Mouse (Mus musculus): Measurements from ENCODE around the gene Olfr770. TPM values are rescaled to one million over a fixed set of nuclear protein-coding genes. Genes with fewer than 3 reads are reported as not detected.
"Not testable (repeated sequence)": the region's sequence is repeated elsewhere in the genome, so short reads cannot be mapped to it uniquely, and the experiment has no call there.

The Olfr770 gene
- total and polyA plus RNA-seq, 3 experiments = not detected

- TF ChIP-seq CTCF (IDR thresholded peaks at IDR 0.05) = no peak
- no peak for TF ChIP-seq POLR2A (IDR thresholded peaks at IDR 0.05; ENCODE audit: insufficient read depth, low read depth, low read length)
- TF ChIP-seq EP300 (IDR thresholded peaks at IDR 0.05; ENCODE audit: insufficient read depth, low read depth, low read length) = no peak
- Histone ChIP-seq H3K27me3 (ENCODE audit: control insufficient read depth, insufficient read depth, low read length) (no peaks in the 10 kb centered on the region), H3K36me3 (ENCODE audit: control insufficient read depth, insufficient read depth, low read length) (no peaks in the 10 kb centered on the region), H3K4me3 (no peak overlapping the region), H3K9ac (ENCODE audit: low read depth, low read length) (no peak overlapping the region), H3K27ac (no peak overlapping the region), H3K4me1 (ENCODE audit: control insufficient read depth, insufficient read depth, low read length) (no peaks in the 10 kb centered on the region), H3K79me2 (replicated peaks; ENCODE audit: control insufficient read depth, insufficient read depth, low read length) (no peaks in the 10 kb centered on the region)
- no peak for DNase-seq
- 45% methylated on average over 3 of the region's 3 CpGs for WGBS
- intact Hi-C loops (cut with DNase I) = no loop called here
Measured at GRCm38 (mm10) chr10:129101231-129101630, 37.6 kb downstream of the Olfr770 start.

GRCm38 (mm10) chr10:129099275-129099674 is 39.5 kb downstream of the Olfr770 start, which contains the start of gene Olfr768:
TSS of gene Olfr768 (minus strand) at chr10:129099375.
- no peak for TF ChIP-seq EP300 (IDR thresholded peaks at IDR 0.05; ENCODE audit: insufficient read depth, low read depth, low read length)
- no peak for TF ChIP-seq POLR2A (IDR thresholded peaks at IDR 0.05; ENCODE audit: insufficient read depth, low read depth, low read length)
- no peak for TF ChIP-seq CTCF (IDR thresholded peaks at IDR 0.05)
- 68% methylated on average over 1 of the region's 1 CpGs for WGBS
- H3K4me3 ChIP-seq = no peak within 1 kb of the TSS
- H3K27ac ChIP-seq = no peak within 1 kb of the TSS
- H3K27me3 ChIP-seq (ENCODE audit: control insufficient read depth, insufficient read depth, low read length) = no peaks in the 10 kb centered on the region
- intact Hi-C loops (cut with DNase I) = no loop called here
- DNase-seq = no peak
- no peaks in the 10 kb centered on the region for H3K36me3 ChIP-seq (ENCODE audit: control insufficient read depth, insufficient read depth, low read length)
- H3K4me1 ChIP-seq (ENCODE audit: control insufficient read depth, insufficient read depth, low read length) = no peaks in the 10 kb centered on the region
- H3K79me2 ChIP-seq (replicated peaks; ENCODE audit: control insufficient read depth, insufficient read depth, low read length) = no peaks in the 10 kb centered on the region
- no peak within 1 kb of the TSS for H3K9ac ChIP-seq (ENCODE audit: low read depth, low read length)

GRCm38 (mm10) chr10:129082810-129083209 is 56.0 kb downstream of the Olfr770 start, which contains the start of gene Olfr767:
TSS of gene Olfr767 (minus strand) at chr10:129082910.
- intact Hi-C loops (cut with DNase I); DNase-seq; H3K4me3 ChIP-seq; H3K27me3 ChIP-seq (ENCODE audit: control insufficient read depth, insufficient read depth, low read length); H3K36me3 ChIP-seq (ENCODE audit: control insufficient read depth, insufficient read depth, low read length); H3K27ac ChIP-seq; H3K79me2 ChIP-seq (replicated peaks; ENCODE audit: control insufficient read depth, insufficient read depth, low read length); H3K4me1 ChIP-seq (ENCODE audit: control insufficient read depth, insufficient read depth, low read length); H3K9ac ChIP-seq (ENCODE audit: low read depth, low read length): not testable (repeated sequence)

Other genes with a start within 250 kb of the Olfr770 start
- 1 to 10 TPM; 2.0 to 2.5 TPM for gene Gdf11, start 247.3 kb downstream of the Olfr770 start, total RNA-seq (2021)
- gene Gdf11, start 247.3 kb downstream of the Olfr770 start, polyA plus RNA-seq (2012; rRNA removed) = 0.78 and 1.1 TPM in 2 replicates
- 100 to 1,000 TPM; 132 to 156 TPM for gene Cd63, start 238.0 kb downstream of the Olfr770 start, total RNA-seq (2021)
- gene Cd63, start 238.0 kb downstream of the Olfr770 start, polyA plus RNA-seq (2012; rRNA removed) = 83.2 and 101 TPM in 2 replicates
- 1 to 10 TPM; 5.2 to 5.9 TPM for gene Rdh5, start 216.1 kb downstream of the Olfr770 start, total RNA-seq (2021)
- 19.4 and 24.9 TPM in 2 replicates for gene Rdh5, start 216.1 kb downstream of the Olfr770 start, polyA plus RNA-seq (2012; rRNA removed)
- 100 to 1,000 TPM; 181 to 201 TPM for gene Bloc1s1, start 215.0 kb downstream of the Olfr770 start, total RNA-seq (2021)
- gene Bloc1s1, start 215.0 kb downstream of the Olfr770 start, polyA plus RNA-seq (2012; rRNA removed) = 229 and 234 TPM in 2 replicates
- gene Itga7, start 205.2 kb downstream of the Olfr770 start, total RNA-seq (2021) = 100 to 1,000 TPM; 140 to 155 TPM
- gene Itga7, start 205.2 kb downstream of the Olfr770 start, polyA plus RNA-seq (2012; rRNA removed) = 151 and 206 TPM in 2 replicates
- not detected for gene Mettl7b, start 178.0 kb downstream of the Olfr770 start, total RNA-seq (2021)
- 0.18 and 0.53 TPM in 2 replicates for gene Mettl7b, start 178.0 kb downstream of the Olfr770 start, polyA plus RNA-seq (2012; rRNA removed)
- gene Olfr9, start 149.6 kb downstream of the Olfr770 start, total RNA-seq (2021) = not detected
- gene Olfr9, start 149.6 kb downstream of the Olfr770 start, polyA plus RNA-seq (2012; rRNA removed) = not detected in 2 replicates
- not detected for gene Olfr763, start 128.2 kb downstream of the Olfr770 start, total RNA-seq (2021)
- gene Olfr763, start 128.2 kb downstream of the Olfr770 start, polyA plus RNA-seq (2012; rRNA removed) = not detected in 2 replicates
- not detected for gene Olfr764-ps1, start 99.1 kb downstream of the Olfr770 start, total RNA-seq (2021)
- gene Olfr764-ps1, start 99.1 kb downstream of the Olfr770 start, polyA plus RNA-seq (2012; rRNA removed) = not detected in 2 replicates
- not detected for gene Olfr765, start 89.0 kb downstream of the Olfr770 start, total RNA-seq (2021)
- not detected in 2 replicates for gene Olfr765, start 89.0 kb downstream of the Olfr770 start, polyA plus RNA-seq (2012; rRNA removed)
- not detected for gene Olfr766-ps1, start 70.0 kb downstream of the Olfr770 start, total RNA-seq (2021)
- gene Olfr766-ps1, start 70.0 kb downstream of the Olfr770 start, polyA plus RNA-seq (2012; rRNA removed) = not detected in 2 replicates
- not detected for gene Olfr767, start 56.1 kb downstream of the Olfr770 start, total RNA-seq (2021)
- gene Olfr767, start 56.1 kb downstream of the Olfr770 start, polyA plus RNA-seq (2012; rRNA removed) = not detected in 2 replicates
- not detected for gene Olfr768, start 39.6 kb downstream of the Olfr770 start, total RNA-seq (2021)
- gene Olfr768, start 39.6 kb downstream of the Olfr770 start, polyA plus RNA-seq (2012; rRNA removed) = not detected in 2 replicates
- gene Olfr769, start 21.1 kb downstream of the Olfr770 start, total RNA-seq (2021) = not detected
- not detected in 2 replicates for gene Olfr769, start 21.1 kb downstream of the Olfr770 start, polyA plus RNA-seq (2012; rRNA removed)
- not detected for gene Olfr771, start 25.8 kb upstream of the Olfr770 start, total RNA-seq (2021)
- gene Olfr771, start 25.8 kb upstream of the Olfr770 start, polyA plus RNA-seq (2012; rRNA removed) = not detected in 2 replicates
- not detected for gene Olfr772, start 38.9 kb upstream of the Olfr770 start, total RNA-seq (2021)
- gene Olfr772, start 38.9 kb upstream of the Olfr770 start, polyA plus RNA-seq (2012; rRNA removed) = not detected in 2 replicates
- not detected for gene Olfr773, start 48.4 kb upstream of the Olfr770 start, total RNA-seq (2021)
- gene Olfr773, start 48.4 kb upstream of the Olfr770 start, polyA plus RNA-seq (2012; rRNA removed) = not detected in 2 replicates
- not detected for gene Olfr774, start 97.2 kb upstream of the Olfr770 start, total RNA-seq (2021)
- not detected in 2 replicates for gene Olfr774, start 97.2 kb upstream of the Olfr770 start, polyA plus RNA-seq (2012; rRNA removed)
- not detected for gene Olfr775, start 109.4 kb upstream of the Olfr770 start, total RNA-seq (2021)
- gene Olfr775, start 109.4 kb upstream of the Olfr770 start, polyA plus RNA-seq (2012; rRNA removed) = not detected in 2 replicates
- gene Olfr776, start 120.1 kb upstream of the Olfr770 start, total RNA-seq (2021) = not detected
- not detected in 2 replicates for gene Olfr776, start 120.1 kb upstream of the Olfr770 start, polyA plus RNA-seq (2012; rRNA removed)
- gene Olfr777, start 132.5 kb upstream of the Olfr770 start, total RNA-seq (2021) = not detected
- gene Olfr777, start 132.5 kb upstream of the Olfr770 start, polyA plus RNA-seq (2012; rRNA removed) = not detected in 2 replicates
- gene Olfr780, start 179.1 kb upstream of the Olfr770 start, total RNA-seq (2021) = not detected
- not detected in 2 replicates for gene Olfr780, start 179.1 kb upstream of the Olfr770 start, polyA plus RNA-seq (2012; rRNA removed)
- not detected for gene Olfr781, start 189.9 kb upstream of the Olfr770 start, total RNA-seq (2021)
- not detected in 2 replicates for gene Olfr781, start 189.9 kb upstream of the Olfr770 start, polyA plus RNA-seq (2012; rRNA removed)
- gene Olfr782, start 209.9 kb upstream of the Olfr770 start, total RNA-seq (2021) = not detected
- gene Olfr782, start 209.9 kb upstream of the Olfr770 start, polyA plus RNA-seq (2012; rRNA removed) = not detected in 2 replicates
- gene Olfr784, start 245.1 kb upstream of the Olfr770 start, total RNA-seq (2021) = under 1 TPM; 0.07 to 0.10 TPM
- 0.06 TPM in 1 of 2 replicates, not detected in the other for gene Olfr784, start 245.1 kb upstream of the Olfr770 start, polyA plus RNA-seq (2012; rRNA removed)